Mouse (Mus musculus) thymus, adult 2 months (tissue): ENCODE data around the gene Lpar1.

Experiments used
- CTCF ChIP-seq: fragments of 200-500 bp; IDR thresholded peaks from 2 replicates; pipeline ENCODE4 v1.5.1; 2012; ENCODE audit warnings: mild to moderate bottlenecking, control low read depth, low read length, moderate library complexity, borderline replicate concordance; ENCODE audit not compliant: control insufficient read depth, poor library complexity, insufficient read depth; ENCODE audit errors: extremely low read depth
- POLR2A ChIP-seq: fragments of 200-500 bp; IDR thresholded peaks from 2 replicates; pipeline ENCODE4 v1.6.1; 2012; ENCODE audit warnings: mild to moderate bottlenecking, low read length, control low read depth, moderate library complexity; ENCODE audit not compliant: control insufficient read depth, poor library complexity, insufficient read depth; ENCODE audit errors: extremely low read depth

DNA sequence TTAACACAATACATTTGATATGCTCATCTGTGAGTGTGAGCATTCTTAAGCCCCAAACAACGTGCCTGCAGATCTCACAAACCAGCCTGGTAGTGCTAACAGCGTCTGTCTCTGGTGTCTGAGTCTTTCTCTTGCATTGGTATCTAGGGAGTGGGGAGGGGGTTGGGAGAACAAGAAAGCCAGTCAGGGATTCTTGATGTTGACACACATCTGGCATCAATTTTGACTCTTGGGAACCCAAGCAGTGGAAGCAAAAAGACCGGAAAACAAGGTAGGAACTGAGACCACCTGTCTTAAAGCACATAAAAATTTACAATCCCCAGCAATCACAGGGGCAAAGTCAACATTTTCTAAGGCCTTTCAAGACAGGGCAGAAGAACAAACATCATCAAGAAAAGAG, 23.4 kb downstream of the Lpar1 start:
- TF ChIP-seq CTCF (no peak), POLR2A (no peak)
